Mouse (Mus musculus): ENCODE measurements around the gene Fgd3.

Gene Fgd3

GRCm38 (mm10) chr13:49300771-49301170 lies 19.3 kb downstream of the Fgd3 start:
- no peak for DNase-seq

GRCm38 (mm10) chr13:49298514-49299381 lies 21.4 kb downstream of the Fgd3 start:
- DNase-seq, result no peak

GRCm38 (mm10) chr13:49296270-49296669 lies 23.8 kb downstream of the Fgd3 start:
- no peak for DNase-seq

- DNase-seq, result no peak
Measured at GRCm38 (mm10) chr13:49294108-49294507, 26.0 kb downstream of the Fgd3 start.

- DNase-seq, result no peak
Measured at GRCm38 (mm10) chr13:49291949-49292348, 28.2 kb downstream of the Fgd3 start.

GRCm38 (mm10) chr13:49291398-49291797 lies 28.7 kb downstream of the Fgd3 start:
- peak in 1 of 2 experiments; percentile 21 for DNase-seq

- no peak for DNase-seq
Measured at GRCm38 (mm10) chr13:49287224-49287623, 32.9 kb downstream of the Fgd3 start.

GRCm38 (mm10) chr13:49286750-49287149 lies 33.4 kb downstream of the Fgd3 start:
- DNase-seq, result no peak

- no peak for DNase-seq
Measured at GRCm38 (mm10) chr13:49283686-49284085, 36.4 kb downstream of the Fgd3 start.

- DNase-seq, result no peak
Measured at GRCm38 (mm10) chr13:49282168-49282567, 37.9 kb downstream of the Fgd3 start.

- no peak for DNase-seq
Measured at GRCm38 (mm10) chr13:49271831-49272765, 48.0 kb downstream of the Fgd3 start.

GRCm38 (mm10) chr13:49270500-49270899 lies 49.6 kb downstream of the Fgd3 start:
- no peak for DNase-seq

- no peak for DNase-seq
Measured at GRCm38 (mm10) chr13:49267645-49268044, 52.5 kb downstream of the Fgd3 start.

- DNase-seq, result no peak
Measured at GRCm38 (mm10) chr13:49260036-49260722, 59.9 kb downstream of the Fgd3 start.

- no peak for DNase-seq
Measured at GRCm38 (mm10) chr13:49257819-49258313, 62.2 kb downstream of the Fgd3 start.

- no peak for DNase-seq
Measured at GRCm38 (mm10) chr13:49252746-49253145, 67.4 kb downstream of the Fgd3 start.

GRCm38 (mm10) chr13:49252113-49252512 lies 68.0 kb downstream of the Fgd3 start:
- DNase-seq, result no peak

GRCm38 (mm10) chr13:49250716-49251517 lies 69.2 kb downstream of the Fgd3 start:
- DNase-seq, result no peak

- no peak for DNase-seq
Measured at GRCm38 (mm10) chr13:49249634-49250033, 70.5 kb downstream of the Fgd3 start.

- no peak for DNase-seq
Measured at GRCm38 (mm10) chr13:49248923-49249322, 71.2 kb downstream of the Fgd3 start.

- DNase-seq, result no peak
Measured at GRCm38 (mm10) chr13:49248467-49248862, 71.6 kb downstream of the Fgd3 start, which contains the start of gene Susd3. TSS of gene Susd3 (minus strand) at chr13:49248706.

Measured in cerebellum, postnatal 25 days (tissue).